Mouse (Mus musculus) T-helper 2 cell (primary cell): ENCODE measurements around the gene Hsd17b14.
"Not testable (repeated sequence)": the region's sequence is repeated elsewhere in the genome, so short reads cannot be mapped to it uniquely, and the experiment has no call there.

ENCODE experiments used
- in situ Hi-C: fragments of 300-600 bp; cut with MboI, MseI; formaldehyde crosslinking; loops from one replicate; pipeline ENCODE4 v1.15.1; 2025; ENCODE audit warnings: high pct_unique_total_duplicates

Hsd17b14 gene

GRCm38 (mm10) chr7:45554744-45555143, at the start of gene Hsd17b14:
Gene Hsd17b14 (plus strand): TSS chr7:45554893.
- in situ Hi-C loops, result loop anchor here (5.0 kb wide), 1 partner anchor 38 kb away; no protein-coding TSS in a partner anchor

- in situ Hi-C loops, result no loop called here
Measured at GRCm38 (mm10) chr7:45507583-45507982, 47.1 kb upstream of the Hsd17b14 start.

GRCm38 (mm10) chr7:45508561-45508960, 46.1 kb upstream of the Hsd17b14 start:
- in situ Hi-C loops, result no loop called here

- in situ Hi-C loops, result no loop called here
Measured at GRCm38 (mm10) chr7:45509181-45509882, 45.4 kb upstream of the Hsd17b14 start.

GRCm38 (mm10) chr7:45509912-45510787, 44.5 kb upstream of the Hsd17b14 start, which contains the start of gene Nucb1:
Gene Nucb1 (minus strand): TSS chr7:45510406.
- in situ Hi-C loops, result no loop called here

GRCm38 (mm10) chr7:45514411-45514810, 40.3 kb upstream of the Hsd17b14 start:
- in situ Hi-C loops, result no loop called here

GRCm38 (mm10) chr7:45515436-45515835, 39.3 kb upstream of the Hsd17b14 start:
- in situ Hi-C loops, result no loop called here

- in situ Hi-C loops, result not testable (repeated sequence)
Measured at GRCm38 (mm10) chr7:45516846-45517245, 37.8 kb upstream of the Hsd17b14 start.

- in situ Hi-C loops, result no loop called here
Measured at GRCm38 (mm10) chr7:45518618-45519017, 36.1 kb upstream of the Hsd17b14 start.

- in situ Hi-C loops, result no loop called here
Measured at GRCm38 (mm10) chr7:45519345-45520120, 35.2 kb upstream of the Hsd17b14 start.

- in situ Hi-C loops, result no loop called here
Measured at GRCm38 (mm10) chr7:45520605-45521004, 34.1 kb upstream of the Hsd17b14 start.

GRCm38 (mm10) chr7:45521728-45522184, 32.9 kb upstream of the Hsd17b14 start:
- in situ Hi-C loops, result no loop called here

GRCm38 (mm10) chr7:45522194-45522752, 32.4 kb upstream of the Hsd17b14 start:
- in situ Hi-C loops, result no loop called here

- in situ Hi-C loops, result no loop called here
Measured at GRCm38 (mm10) chr7:45522957-45523676, 31.6 kb upstream of the Hsd17b14 start.

GRCm38 (mm10) chr7:45523678-45524170, 31.0 kb upstream of the Hsd17b14 start:
- in situ Hi-C loops, result no loop called here

GRCm38 (mm10) chr7:45524841-45525621, 29.7 kb upstream of the Hsd17b14 start:
- in situ Hi-C loops, result no loop called here

GRCm38 (mm10) chr7:45525809-45526473, 28.8 kb upstream of the Hsd17b14 start, which contains the start of the genes Ppp1r15a and Plekha4:
Gene Ppp1r15a (minus strand): TSS chr7:45526268.
Gene Plekha4 (plus strand): TSS chr7:45526330.
- in situ Hi-C loops, result no loop called here

GRCm38 (mm10) chr7:45526474-45527120, 28.1 kb upstream of the Hsd17b14 start:
- in situ Hi-C loops, result no loop called here
